Mouse (Mus musculus) spleen, adult 2 months (tissue): ENCODE data around the gene Cyp27a1.

Experiments used
- CTCF ChIP-seq: fragments of 200-500 bp; IDR thresholded peaks from 2 replicates; pipeline ENCODE4 v1.5.1; 2011; ENCODE audit warnings: mild to moderate bottlenecking, inconsistent platforms; ENCODE audit not compliant: insufficient read depth, insufficient read length, insufficient replicate concordance; ENCODE audit errors: extremely low read depth
- POLR2A ChIP-seq: fragments of 200-500 bp; IDR thresholded peaks from 2 replicates; pipeline ENCODE4 v1.6.1; 2011; ENCODE audit warnings: low read depth, low read length, inconsistent platforms

DNA sequence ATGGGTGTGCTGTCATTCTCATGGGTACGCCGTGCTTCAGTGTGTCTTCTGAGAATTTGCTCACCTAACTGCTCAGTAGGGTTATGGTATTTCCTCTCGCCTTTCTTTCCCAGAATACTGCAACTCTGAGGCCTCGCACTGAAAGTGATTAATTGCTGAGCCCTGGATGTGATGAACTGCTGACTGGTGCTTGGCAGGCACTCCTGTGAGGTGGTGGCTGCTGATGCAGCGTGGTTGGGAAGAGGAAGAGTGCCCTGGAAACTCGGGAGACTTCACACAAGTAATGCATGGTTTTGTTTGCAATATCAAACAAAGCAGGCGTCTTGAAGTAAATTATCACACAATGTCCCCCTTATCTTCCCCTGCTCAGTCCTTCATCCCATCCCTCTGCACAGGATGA is 40.6 kb upstream of the Cyp27a1 start:
- no peak for TF ChIP-seq CTCF
- TF ChIP-seq POLR2A, result no peak
